20 mouse cellular contexts compared by ENCODE assay signal in genomic region chr12:49992501-49993079, GRCm38 (mm10).
DNase-seq lines count a peak whose midpoint lies in the region; ATAC-seq and TF ChIP-seq lines count a peak whose summit lies in the region.
"Had no signal": no experiment of that assay in that cellular context is flagged by ENCODE, and none has a peak within 500 bp of the region (broad histone marks: within the 10 kb centered on the region; RNA-seq: fewer than 3 reads in every experiment).

No protein-coding gene starts in this region.

- H3K27ac ChIP-seq in embryonic facial prominence, embryonic 11.5 days (replicated peaks; ENCODE audit: low read depth, low read length), result no peak overlapping the region
- H3K27ac ChIP-seq in embryonic facial prominence, embryonic 10.5 days (replicated peaks), result no peak overlapping the region
- no peak overlapping the region for H3K27ac ChIP-seq in kidney, postnatal 0 days
- H3K27ac ChIP-seq in intestine, embryonic 16.5 days (ENCODE audit: low read length), result no peak overlapping the region
- H3K27ac ChIP-seq: kidney, embryonic 15.5 days; layer of hippocampus, adult 2 months; macrophage had no signal

- no peak overlapping the region for H3K4me3 ChIP-seq in embryonic facial prominence, embryonic 11.5 days (ENCODE audit: low read depth, low read length)
- no peak overlapping the region for H3K4me3 ChIP-seq in embryonic facial prominence, embryonic 10.5 days
- H3K4me3 ChIP-seq in kidney, postnatal 0 days (replicated peaks; ENCODE audit: low read depth, low read length), result no peak overlapping the region
- H3K4me3 ChIP-seq in intestine, embryonic 16.5 days (ENCODE audit: low read length), result no peak overlapping the region
- H3K4me3 ChIP-seq: erythroblast, embryonic 14.5 days; kidney, embryonic 15.5 days; layer of hippocampus, adult 2 months had no signal

- no peak overlapping the region for H3K4me2 ChIP-seq in embryonic facial prominence, embryonic 11.5 days (ENCODE audit: low read depth, low read length)
- no peak overlapping the region for H3K4me2 ChIP-seq in kidney, postnatal 0 days (ENCODE audit: low read length)
- no peak overlapping the region for H3K4me2 ChIP-seq in intestine, embryonic 16.5 days (ENCODE audit: low read depth, low read length)
- H3K4me2 ChIP-seq: kidney, embryonic 15.5 days; liver, embryonic 11.5 days; lung, embryonic 14.5 days had no signal

- H3K9ac ChIP-seq in embryonic facial prominence, embryonic 11.5 days (replicated peaks; ENCODE audit: low read length), result no peak overlapping the region
- H3K9ac ChIP-seq in kidney, postnatal 0 days (ENCODE audit: low read depth, low read length), result no peak overlapping the region
- no peak overlapping the region for H3K9ac ChIP-seq in intestine, embryonic 16.5 days (ENCODE audit: low read depth, low read length)
- H3K9ac ChIP-seq: kidney, embryonic 15.5 days; lung, embryonic 14.5 days had no signal

- peak; percentile 70; the same call in 1 of the 2 replicates for ATAC-seq in embryonic facial prominence, embryonic 11.5 days (replicated peaks; ENCODE audit: insufficient number of reproducible peaks, low FRiP score, low TSS enrichment, low read depth)
- no peak for ATAC-seq in kidney, postnatal 0 days (replicated peaks; ENCODE audit: low FRiP score, low read depth)
- ATAC-seq in intestine, embryonic 16.5 days, result no peak
- ATAC-seq: activated CD4-positive, CD25-positive, alpha-beta regulatory T cell, adult 4 months had no signal

- no peaks in the 10 kb centered on the region for H3K27me3 ChIP-seq in embryonic facial prominence, embryonic 11.5 days (ENCODE audit: control insufficient read depth, insufficient read depth, low read length)
- H3K27me3 ChIP-seq in embryonic facial prominence, embryonic 10.5 days (replicated peaks; ENCODE audit: low read depth, poor library complexity, severe bottlenecking), result no peaks in the 10 kb centered on the region
- H3K27me3 ChIP-seq in kidney, postnatal 0 days (ENCODE audit: insufficient read depth, low read length), result no peaks in the 10 kb centered on the region
- no peaks in the 10 kb centered on the region for H3K27me3 ChIP-seq in intestine, embryonic 16.5 days (replicated peaks; ENCODE audit: control insufficient read depth, insufficient read depth, low read length)
- H3K27me3 ChIP-seq: kidney, embryonic 15.5 days had no signal

- 54% methylated on average over 7 of the region's 7 CpGs for WGBS in embryonic facial prominence, embryonic 11.5 days
- 62% methylated on average over 7 of the region's 7 CpGs for WGBS in embryonic facial prominence, embryonic 10.5 days
- WGBS in kidney, postnatal 0 days, result 43% methylated on average over 7 of the region's 7 CpGs
- 57% methylated on average over 7 of the region's 7 CpGs for WGBS in intestine, embryonic 16.5 days

- no peaks in the 10 kb centered on the region for H3K9me3 ChIP-seq in embryonic facial prominence, embryonic 11.5 days (replicated peaks; ENCODE audit: control insufficient read depth, low read length)
- H3K9me3 ChIP-seq in embryonic facial prominence, embryonic 10.5 days, result no peaks in the 10 kb centered on the region
- H3K9me3 ChIP-seq in kidney, postnatal 0 days (replicated peaks; ENCODE audit: low read length), result no peaks in the 10 kb centered on the region
- no peaks in the 10 kb centered on the region for H3K9me3 ChIP-seq in intestine, embryonic 16.5 days (ENCODE audit: control insufficient read depth, low read length)
- H3K9me3 ChIP-seq: kidney, embryonic 15.5 days had no signal

- no peak for DNase-seq in embryonic facial prominence, embryonic 11.5 days (ENCODE audit: low spot score)
- no peak for DNase-seq in embryonic facial prominence, embryonic 10.5 days (ENCODE audit: low spot score)
- DNase-seq in kidney, postnatal 0 days (ENCODE audit: low spot score), result peak; percentile 1
- DNase-seq in kidney, postnatal 25 days, result no peak
- peak; percentile 78 for DNase-seq in brain, adult 2 months (ENCODE audit: low read depth, low spot score)
- DNase-seq in left cerebral cortex, adult 9 months (ENCODE audit: low spot score in 2 of 2), result peak; percentile 38 to 40
- DNase-seq in gastrocnemius, postnatal 10 days, result no peak
- DNase-seq: adrenal gland, postnatal 36 days; cerebellum, adult 11 months; heart, adult 18-20 months; lung, embryonic 14.5 days; retina, postnatal 1 day; thymus, postnatal 4 days had no signal

- H3K36me3 ChIP-seq in embryonic facial prominence, embryonic 11.5 days (replicated peaks; ENCODE audit: control insufficient read depth, insufficient read depth, low read depth, low read length), result no peaks in the 10 kb centered on the region
- H3K36me3 ChIP-seq in embryonic facial prominence, embryonic 10.5 days (replicated peaks), result no peaks in the 10 kb centered on the region
- no peaks in the 10 kb centered on the region for H3K36me3 ChIP-seq in kidney, postnatal 0 days (ENCODE audit: insufficient read depth, low read length)
- no peaks in the 10 kb centered on the region for H3K36me3 ChIP-seq in intestine, embryonic 16.5 days (ENCODE audit: control insufficient read depth, insufficient read depth, low read length)
- H3K36me3 ChIP-seq: kidney, embryonic 15.5 days had no signal

- no peak for TF ChIP-seq CTCF in kidney, postnatal 0 days (IDR thresholded peaks at IDR 0.05; ENCODE audit: low read depth)

- H3K4me1 ChIP-seq in embryonic facial prominence, embryonic 11.5 days (ENCODE audit: control insufficient read depth, insufficient read depth, low read length), result no peaks in the 10 kb centered on the region
- peaks cover 4% of the 10 kb centered on the region; the same call in 1 of the 2 replicates for H3K4me1 ChIP-seq in embryonic facial prominence, embryonic 10.5 days
- H3K4me1 ChIP-seq in kidney, postnatal 0 days (replicated peaks; ENCODE audit: insufficient read depth, low read length), result no peaks in the 10 kb centered on the region
- no peaks in the 10 kb centered on the region for H3K4me1 ChIP-seq in intestine, embryonic 16.5 days (ENCODE audit: control insufficient read depth, insufficient read depth, low read length)
- H3K4me1 ChIP-seq: kidney, embryonic 15.5 days had no signal

Comparison
In these comparisons a context has a peak if more than half of its experiments do, and no peak if none do; other contexts are left out.
1. DNase-seq: peak in kidney, postnatal 0 days (single experiment), brain, adult 2 months (single experiment) and left cerebral cortex, adult 9 months (2 of 2); none in embryonic facial prominence, embryonic 11.5 days (single experiment), embryonic facial prominence, embryonic 10.5 days (single experiment), kidney, postnatal 25 days (0 of 2) and gastrocnemius, postnatal 10 days (single experiment).